Mouse (Mus musculus) skeletal muscle tissue, adult 2 months (tissue): Measurements from ENCODE around the gene Rxrg.

Source experiments
- DNase-seq: peaks from one replicate; pipeline ENCODE4 v3.0.0-alpha.2; 2012; ENCODE audit warnings: low read depth, low spot score

The Rxrg gene

GRCm38 (mm10) chr1:167644866-167645537, 46.8 kb downstream of the Rxrg start:
- peak; percentile 84 for DNase-seq

- DNase-seq, result peak; percentile 18
Observed at GRCm38 (mm10) chr1:167648670-167649069, 50.5 kb downstream of the Rxrg start.

GRCm38 (mm10) chr1:167649122-167649633, 51.0 kb downstream of the Rxrg start:
- DNase-seq, result no peak

GRCm38 (mm10) chr1:167652336-167652735, 54.2 kb downstream of the Rxrg start:
- no peak for DNase-seq

GRCm38 (mm10) chr1:167659065-167659464, 60.9 kb downstream of the Rxrg start:
- no peak for DNase-seq

GRCm38 (mm10) chr1:167660521-167661101, 62.4 kb downstream of the Rxrg start:
- DNase-seq, result peak; percentile 88

GRCm38 (mm10) chr1:167661123-167661522, 62.9 kb downstream of the Rxrg start:
- no peak for DNase-seq

- DNase-seq, result no peak
Observed at GRCm38 (mm10) chr1:167663136-167663535, 65.0 kb downstream of the Rxrg start.

- no peak for DNase-seq
Observed at GRCm38 (mm10) chr1:167669796-167670195, 71.6 kb downstream of the Rxrg start.

GRCm38 (mm10) chr1:167672433-167672987, 74.3 kb downstream of the Rxrg start:
- DNase-seq, result peak; percentile 57

GRCm38 (mm10) chr1:167679061-167679460, 80.9 kb downstream of the Rxrg start:
- DNase-seq, result no peak

- no peak for DNase-seq
Observed at GRCm38 (mm10) chr1:167688001-167688346, 89.8 kb downstream of the Rxrg start.

GRCm38 (mm10) chr1:167688347-167689231, 90.4 kb downstream of the Rxrg start:
- DNase-seq, result no peak

GRCm38 (mm10) chr1:167689232-167689261, 90.9 kb downstream of the Rxrg start, which contains the start of gene Lmx1a:
Gene Lmx1a (plus strand): TSS chr1:167689237.
- no peak for DNase-seq
